Mouse (Mus musculus) heart, adult 2 months (tissue): ENCODE data around the gene Cyp2b23.

Source experiments
- CTCF ChIP-seq: fragments of 200-600 bp; IDR thresholded peaks from 2 replicates; pipeline ENCODE4 v1.8.1; 2022; ENCODE audit warnings: antibody characterized with exemption, mild to moderate bottlenecking, moderate library complexity
- EP300 ChIP-seq: fragments of 200-500 bp; IDR thresholded peaks from 2 replicates; pipeline ENCODE4 v1.6.1; 2011; ENCODE audit warnings: low read depth, low read length, control low read depth; ENCODE audit not compliant: insufficient read depth
- POLR2A ChIP-seq: fragments of 200-500 bp; IDR thresholded peaks from 2 replicates; pipeline ENCODE4 v1.6.1; 2011; ENCODE audit warnings: mild to moderate bottlenecking, low read depth, low read length, control low read depth; ENCODE audit not compliant: insufficient read depth

- TF ChIP-seq CTCF (no peak), POLR2A (no peak), EP300 (no peak)
These were observed 20.8 kb upstream of the Cyp2b23 start for GRCm38 (mm10) chr7:26707061-26707460.
